Mouse (Mus musculus): ENCODE data around the gene Bex4.
"Not testable (repeated sequence)": the region's sequence is repeated elsewhere in the genome, so short reads cannot be mapped to it uniquely, and the experiment has no call there.

Gene Bex4

GRCm38 (mm10) chrX:136138827-136139639 lies at the start of gene Bex4:
Bex4 (plus strand) TSS chrX:136138996.
- not testable (repeated sequence) for DNase-seq (ENCODE audit: low spot score)

GRCm38 (mm10) chrX:136092497-136093279 lies 46.1 kb upstream of the Bex4 start:
- no peak for DNase-seq (ENCODE audit: low spot score)

- no peak for DNase-seq (ENCODE audit: low spot score)
Observed at GRCm38 (mm10) chrX:136094421-136094820, 44.4 kb upstream of the Bex4 start.

GRCm38 (mm10) chrX:136104046-136104723 lies 34.6 kb upstream of the Bex4 start:
- no peak for DNase-seq (ENCODE audit: low spot score)

GRCm38 (mm10) chrX:136104724-136105088 lies 34.1 kb upstream of the Bex4 start:
- no peak for DNase-seq (ENCODE audit: low spot score)

GRCm38 (mm10) chrX:136107942-136108341 lies 30.9 kb upstream of the Bex4 start:
- DNase-seq (ENCODE audit: low spot score), result peak; percentile 74

GRCm38 (mm10) chrX:136115015-136115414 lies 23.8 kb upstream of the Bex4 start:
- no peak for DNase-seq (ENCODE audit: low spot score)

- DNase-seq (ENCODE audit: low spot score), result peak; percentile 77
Observed at GRCm38 (mm10) chrX:136115419-136115961, 23.3 kb upstream of the Bex4 start.

- DNase-seq (ENCODE audit: low spot score), result peak; percentile 37
Observed at GRCm38 (mm10) chrX:136127038-136127743, 11.6 kb upstream of the Bex4 start.

GRCm38 (mm10) chrX:136127744-136128064 lies 11.1 kb upstream of the Bex4 start:
- peak; percentile 75 for DNase-seq (ENCODE audit: low spot score)

GRCm38 (mm10) chrX:136135559-136135958 lies 3.2 kb upstream of the Bex4 start:
- no peak for DNase-seq (ENCODE audit: low spot score)

- DNase-seq (ENCODE audit: low spot score), result not testable (repeated sequence)
Observed at GRCm38 (mm10) chrX:136139640-136140004, 826 bp downstream of the Bex4 start.

- DNase-seq (ENCODE audit: low spot score), result no peak
Observed at GRCm38 (mm10) chrX:136141385-136141784, 2.6 kb downstream of the Bex4 start.

- DNase-seq (ENCODE audit: low spot score), result no peak
Observed at GRCm38 (mm10) chrX:136143711-136144110, 4.9 kb downstream of the Bex4 start.

GRCm38 (mm10) chrX:136144195-136144594 lies 5.4 kb downstream of the Bex4 start:
- no peak for DNase-seq (ENCODE audit: low spot score)

- no peak for DNase-seq (ENCODE audit: low spot score)
Observed at GRCm38 (mm10) chrX:136170625-136171024, 31.8 kb downstream of the Bex4 start.

GRCm38 (mm10) chrX:136171189-136172117 lies 32.7 kb downstream of the Bex4 start:
- peak; percentile 77 for DNase-seq (ENCODE audit: low spot score)

- peak; percentile 88 for DNase-seq (ENCODE audit: low spot score)
Observed at GRCm38 (mm10) chrX:136172118-136172551, 33.3 kb downstream of the Bex4 start, which contains the start of gene Tceal8. Tceal8 (minus strand) TSS chrX:136172342.

GRCm38 (mm10) chrX:136172786-136173185 lies 34.0 kb downstream of the Bex4 start:
- peak; percentile 22 for DNase-seq (ENCODE audit: low spot score)

- DNase-seq (ENCODE audit: low spot score), result peak; percentile 36
Observed at GRCm38 (mm10) chrX:136180897-136181553, 42.2 kb downstream of the Bex4 start.
